Mouse (Mus musculus) liver (tissue): ENCODE results near the gene Krt90.
"Not testable (repeated sequence)": the region's sequence is repeated elsewhere in the genome, so short reads cannot be mapped to it uniquely, and the experiment has no call there.

Source experiments
- DNase-seq: peaks from one replicate; pipeline ENCODE4 v3.0.0-alpha.2; 2020; ENCODE audit warnings: mixed read lengths

Gene Krt90

GRCm38 (mm10) chr15:101562850-101563249 is at the start of gene Krt90:
TSS of gene Krt90 (minus strand) at chr15:101562950.
- DNase-seq: no peak

- no peak for DNase-seq
Observed at GRCm38 (mm10) chr15:101599123-101599522, 36.4 kb upstream of the Krt90 start.

- DNase-seq: no peak
Observed at GRCm38 (mm10) chr15:101588216-101588615, 25.5 kb upstream of the Krt90 start.

- no peak for DNase-seq
Observed at GRCm38 (mm10) chr15:101584456-101584855, 21.7 kb upstream of the Krt90 start.

- no peak for DNase-seq
Observed at GRCm38 (mm10) chr15:101583211-101583965, 20.6 kb upstream of the Krt90 start.

- DNase-seq: no peak
Observed at GRCm38 (mm10) chr15:101581701-101582100, 19.0 kb upstream of the Krt90 start.

- DNase-seq: no peak
Observed at GRCm38 (mm10) chr15:101575506-101575905, 12.8 kb upstream of the Krt90 start.

GRCm38 (mm10) chr15:101573796-101574345 is 11.1 kb upstream of the Krt90 start, which contains the start of gene Krt75:
TSS of gene Krt75 (minus strand) at chr15:101573904.
- DNase-seq: no peak

- DNase-seq: peak; percentile 11
Observed at GRCm38 (mm10) chr15:101567780-101568179, 5.0 kb upstream of the Krt90 start.

- no peak for DNase-seq
Observed at GRCm38 (mm10) chr15:101558034-101558646, 4.6 kb downstream of the Krt90 start.

GRCm38 (mm10) chr15:101553169-101553568 is 9.6 kb downstream of the Krt90 start:
- peak; percentile 31 for DNase-seq

- no peak for DNase-seq
Observed at GRCm38 (mm10) chr15:101552188-101552587, 10.6 kb downstream of the Krt90 start.

- DNase-seq: no peak
Observed at GRCm38 (mm10) chr15:101550567-101550966, 12.2 kb downstream of the Krt90 start, which contains the start of gene Krt82. TSS of gene Krt82 (minus strand) at chr15:101550667.

- DNase-seq: no peak
Observed at GRCm38 (mm10) chr15:101544478-101544877, 18.3 kb downstream of the Krt90 start.

GRCm38 (mm10) chr15:101542543-101542942 is 20.2 kb downstream of the Krt90 start:
- DNase-seq: no peak

- DNase-seq: no peak
Observed at GRCm38 (mm10) chr15:101538580-101538900, 24.2 kb downstream of the Krt90 start.

- DNase-seq: no peak
Observed at GRCm38 (mm10) chr15:101537864-101538579, 24.7 kb downstream of the Krt90 start.

- no peak for DNase-seq
Observed at GRCm38 (mm10) chr15:101536054-101536850, 26.5 kb downstream of the Krt90 start.

- DNase-seq: no peak
Observed at GRCm38 (mm10) chr15:101532720-101533119, 30.0 kb downstream of the Krt90 start, which contains the start of gene Krt84. TSS of gene Krt84 (minus strand) at chr15:101532820.

GRCm38 (mm10) chr15:101522556-101523232 is 40.1 kb downstream of the Krt90 start:
- DNase-seq: no peak

- peak; percentile 61 for DNase-seq
Observed at GRCm38 (mm10) chr15:101519792-101520191, 43.0 kb downstream of the Krt90 start.

GRCm38 (mm10) chr15:101517161-101517560 is 45.6 kb downstream of the Krt90 start, which contains the start of gene Gm49425:
TSS of gene Gm49425 (minus strand) at chr15:101517261.
- not testable (repeated sequence) for DNase-seq
